Mouse (Mus musculus): Measurements from ENCODE around the gene Rbfox2.

GRCm38 (mm10) chr15:77338451-77338850 is 31.6 kb upstream of the Rbfox2 start:
- TF ChIP-seq POLR2A (IDR thresholded peaks at IDR 0.05; ENCODE audit: extremely low read depth, insufficient read depth, low read length) = no peak
- TF ChIP-seq CTCF (IDR thresholded peaks at IDR 0.05; ENCODE audit: low read depth, low read length) = no peak

Data from liver, adult 2 months (tissue).